In the genomic region with DNA sequence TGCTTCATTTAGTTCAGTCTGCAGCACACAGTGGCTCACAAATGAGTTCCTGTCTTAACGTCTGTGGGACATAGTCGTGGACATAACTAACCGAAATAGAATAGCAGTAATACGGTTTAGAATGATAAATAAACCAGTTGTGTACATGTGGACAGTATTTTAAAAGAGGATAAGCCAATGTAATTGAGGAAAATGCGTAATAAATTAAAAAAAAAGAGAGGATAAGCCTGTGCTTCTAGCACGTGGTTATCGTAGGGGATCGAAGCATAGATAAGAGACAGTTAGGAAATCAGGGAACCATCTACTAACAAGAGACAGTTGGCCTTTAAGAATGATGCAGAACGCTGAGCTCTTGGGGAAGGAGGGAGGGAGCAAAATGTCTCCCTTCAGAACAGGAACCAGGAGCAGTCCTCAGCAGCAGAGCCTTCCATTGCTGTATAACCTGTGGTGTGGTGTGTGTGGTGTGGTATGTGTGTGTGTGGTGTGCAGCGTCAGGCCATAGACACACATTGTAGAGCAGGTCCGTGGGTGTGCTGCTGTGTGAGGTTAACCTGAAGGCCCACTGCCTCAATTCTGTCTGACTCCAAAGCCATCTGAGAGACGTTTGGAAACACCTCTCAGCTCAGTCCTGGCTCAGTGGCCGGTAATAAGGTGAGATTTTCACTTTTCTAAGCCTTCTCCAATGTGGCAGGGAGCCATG, we compare ENCODE assay signal across 8 mouse cellular contexts. TPM values are rescaled to one million over a fixed set of nuclear protein-coding genes. Genes with fewer than 3 reads are reported as not detected.
DNase-seq lines count a peak whose midpoint lies in the region; ATAC-seq and TF ChIP-seq lines count a peak whose summit lies in the region.

No protein-coding gene starts in this region.

- H3K4me3 ChIP-seq in heart, embryonic 12.5 days = peak overlapping the region; percentile 18
- peak overlapping the region; percentile 19 for H3K4me3 ChIP-seq in bone marrow, adult 2 months (replicated peaks; ENCODE audit: control insufficient read depth, low read depth, low read length)
- no peak overlapping the region for H3K4me3 ChIP-seq in hindbrain, embryonic 15.5 days
- no peak overlapping the region for H3K4me3 ChIP-seq in midbrain, embryonic 13.5 days (replicated peaks)

- 33% methylated on average over 13 of the region's 13 CpGs for WGBS in heart, embryonic 12.5 days
- 8% methylated on average over 13 of the region's 13 CpGs for WGBS in bone marrow, adult 2 months
- 55% methylated on average over 13 of the region's 13 CpGs for WGBS in hindbrain, embryonic 15.5 days
- 59% methylated on average over 13 of the region's 13 CpGs for WGBS in midbrain, embryonic 13.5 days

- H3K4me2 ChIP-seq in heart, embryonic 12.5 days = peak overlapping the region; percentile 73
- no peak overlapping the region for H3K4me2 ChIP-seq in hindbrain, embryonic 15.5 days
- peak overlapping the region; percentile 15; the same call in 1 of the 2 replicates for H3K4me2 ChIP-seq in midbrain, embryonic 13.5 days (replicated peaks)

- no peak for TF ChIP-seq POLR2A in bone marrow, adult 2 months (IDR thresholded peaks at IDR 0.05; ENCODE audit: borderline replicate concordance, control insufficient read depth, low read depth, low read length)

- peak overlapping the region; percentile 98 for H3K27ac ChIP-seq in heart, embryonic 12.5 days (ENCODE audit: poor library complexity, severe bottlenecking)
- peak overlapping the region; percentile 94 for H3K27ac ChIP-seq in bone marrow, adult 2 months (ENCODE audit: control insufficient read depth, insufficient read depth, low read depth, low read length, poor library complexity)
- peak overlapping the region; percentile 68 for H3K27ac ChIP-seq in hindbrain, embryonic 15.5 days (replicated peaks)
- peak overlapping the region; percentile 75 for H3K27ac ChIP-seq in midbrain, embryonic 13.5 days

- intact Hi-C loops in heart, postnatal 14 days (cut with DNase I) = no loop called here

- no peaks in the 10 kb centered on the region for H3K27me3 ChIP-seq in heart, embryonic 12.5 days (replicated peaks)
- no peaks in the 10 kb centered on the region for H3K27me3 ChIP-seq in hindbrain, embryonic 15.5 days
- H3K27me3 ChIP-seq in midbrain, embryonic 13.5 days = no peaks in the 10 kb centered on the region

- H3K9me3 ChIP-seq in heart, embryonic 12.5 days (replicated peaks) = no peaks in the 10 kb centered on the region
- no peaks in the 10 kb centered on the region for H3K9me3 ChIP-seq in hindbrain, embryonic 15.5 days
- no peaks in the 10 kb centered on the region for H3K9me3 ChIP-seq in midbrain, embryonic 13.5 days

- no peak for ATAC-seq in heart, embryonic 12.5 days (ENCODE audit: insufficient number of reproducible peaks, low FRiP score)
- ATAC-seq in hindbrain, embryonic 15.5 days (ENCODE audit: low FRiP score, low read depth) = no peak
- ATAC-seq in midbrain, embryonic 13.5 days = no peak

- DNase-seq in heart, postnatal 14 days = no peak
- no peak for DNase-seq in left cerebral cortex, adult 9 months (ENCODE audit: low spot score in 2 of 2)
- DNase-seq in frontal cortex, postnatal 36 days (ENCODE audit: low spot score in 2 of 2) = no peak
- no peak for DNase-seq in adrenal gland, adult 18-20 months (ENCODE audit: low spot score in 2 of 2)

- no peak for TF ChIP-seq CTCF in bone marrow, adult 2 months (IDR thresholded peaks at IDR 0.05; ENCODE audit: control insufficient read depth, insufficient read depth, low read length)

- peak overlapping the region; percentile 73 for H3K9ac ChIP-seq in heart, embryonic 12.5 days
- H3K9ac ChIP-seq in hindbrain, embryonic 15.5 days = no peak overlapping the region
- no peak overlapping the region for H3K9ac ChIP-seq in midbrain, embryonic 13.5 days (replicated peaks)

- H3K36me3 ChIP-seq in heart, embryonic 12.5 days = no peaks in the 10 kb centered on the region
- H3K36me3 ChIP-seq in hindbrain, embryonic 15.5 days = no peaks in the 10 kb centered on the region
- no peaks in the 10 kb centered on the region for H3K36me3 ChIP-seq in midbrain, embryonic 13.5 days

- peaks cover 86% of the 10 kb centered on the region for H3K4me1 ChIP-seq in heart, embryonic 12.5 days (replicated peaks)
- peaks cover 18% of the 10 kb centered on the region for H3K4me1 ChIP-seq in bone marrow, adult 2 months (ENCODE audit: control insufficient read depth, insufficient read depth, low read length)
- H3K4me1 ChIP-seq in hindbrain, embryonic 15.5 days (replicated peaks) = peaks cover 56% of the 10 kb centered on the region
- H3K4me1 ChIP-seq in midbrain, embryonic 13.5 days (replicated peaks) = peaks cover 75% of the 10 kb centered on the region

RNA-seq across cellular contexts. Expression of gene C1qtnf9, which starts 31.9 kb away (rescaled TPM):
- 0.20 TPM in 1 of 2 replicates, not detected in the other for polyA plus RNA-seq in heart, embryonic 12.5 days (2016; fragmentation: Nextera tagmentation; extraction: Ambion mirVana)
- total RNA-seq in heart, postnatal 14 days (2021) = 10 to 100 TPM; 42.8 to 43.8 TPM
- 0.68 TPM in 1 of 2 replicates, not detected in the other for polyA plus RNA-seq in bone marrow, adult 2 months (2011; ENCODE audit: insufficient read depth, insufficient read length, low replicate concordance, missing spikeins)
- 0.08 and 0.22 TPM in 2 replicates for polyA plus RNA-seq in hindbrain, embryonic 15.5 days (2015; fragmentation: Nextera tagmentation; extraction: Ambion mirVana)
- polyA plus RNA-seq in midbrain, embryonic 13.5 days (2015; fragmentation: Nextera tagmentation; extraction: Ambion mirVana) = 0.10 TPM in 1 of 2 replicates, not detected in the other
- total RNA-seq in adrenal gland, adult 18-20 months (2021) = 1 to 10 TPM; 2.4 to 6.8 TPM

RNA-seq across cellular contexts. Expression of gene Mipep, which starts 48.4 kb away (rescaled TPM):
- 29.5 and 31.4 TPM in 2 replicates for polyA plus RNA-seq in heart, embryonic 12.5 days (2016; fragmentation: Nextera tagmentation; extraction: Ambion mirVana)
- 10 to 100 TPM; 51.6 to 52.2 TPM for total RNA-seq in heart, postnatal 14 days (2021)
- polyA plus RNA-seq in bone marrow, adult 2 months (2011; ENCODE audit: insufficient read depth, insufficient read length, low replicate concordance, missing spikeins) = 3.1 and 3.4 TPM in 2 replicates
- 18.6 and 20.2 TPM in 2 replicates for polyA plus RNA-seq in hindbrain, embryonic 15.5 days (2015; fragmentation: Nextera tagmentation; extraction: Ambion mirVana)
- polyA plus RNA-seq in midbrain, embryonic 13.5 days (2015; fragmentation: Nextera tagmentation; extraction: Ambion mirVana) = 17.2 and 18.1 TPM in 2 replicates
- 10 to 100 TPM; 39.0 to 50.0 TPM for total RNA-seq in adrenal gland, adult 18-20 months (2021)

Comparison
In these comparisons a context has a peak if more than half of its experiments do, and no peak if none do; other contexts are left out.
1. H3K4me3 ChIP-seq: peak in heart, embryonic 12.5 days (single experiment) and bone marrow, adult 2 months (single experiment); none in hindbrain, embryonic 15.5 days (single experiment) and midbrain, embryonic 13.5 days (single experiment).
2. Peak in every context shown above with its lines, with median percentiles within 50 percentile points of each other: H3K27ac ChIP-seq.